Mouse (Mus musculus) adrenal gland, adult 2 months (tissue): ENCODE data around the gene Rftn1. TPM values are rescaled to one million over a fixed set of nuclear protein-coding genes. Genes with fewer than 3 reads are reported as not detected.

ENCODE experiments used
- DNase-seq: peaks from one replicate; pipeline ENCODE4 v3.0.0; 2021
- polyA plus RNA-seq: library from polyadenylated mRNA; depleted of rRNA; stranded (reverse); fragments of >200 nt; gene quantifications from 2 replicates; pipeline ENCODE4 v1.2.3, GENCODE M21; 2012
- total RNA-seq, 2 experiments: library from RNA; stranded (reverse); gene quantifications; 2 replicates each; pipeline ENCODE4 v1.2.3; 2021

Rftn1 gene
- total and polyA plus RNA-seq, 3 experiments, result 9.1 to 26.8 (median 12.0) TPM

DNA sequence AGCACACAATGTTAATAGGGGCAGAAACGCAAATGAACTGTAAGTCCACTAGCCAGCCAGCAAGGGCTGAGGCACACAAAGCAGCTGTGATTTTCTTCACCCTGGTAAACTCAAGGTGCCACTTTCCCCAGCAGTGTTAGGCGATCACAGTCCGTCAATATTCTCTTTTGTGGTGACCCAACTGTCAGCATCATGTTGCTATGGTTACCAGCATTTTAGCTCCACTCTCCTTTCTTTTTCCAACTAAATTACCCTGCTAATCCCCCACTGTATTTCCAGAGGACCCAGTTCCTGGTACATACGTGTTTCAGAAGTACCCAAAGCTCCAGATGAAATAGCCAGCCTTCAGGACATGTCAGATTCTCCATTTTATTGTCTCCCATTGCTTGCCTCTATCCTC, 169.1 kb downstream of the Rftn1 start:
- DNase-seq, result no peak

- DNase-seq, result peak; percentile 56
These were observed 170.1 kb downstream of the Rftn1 start for GRCm38 (mm10) chr17:50020211-50021001.

GRCm38 (mm10) chr17:50019819-50020210, 170.7 kb downstream of the Rftn1 start:
- no peak for DNase-seq

DNA sequence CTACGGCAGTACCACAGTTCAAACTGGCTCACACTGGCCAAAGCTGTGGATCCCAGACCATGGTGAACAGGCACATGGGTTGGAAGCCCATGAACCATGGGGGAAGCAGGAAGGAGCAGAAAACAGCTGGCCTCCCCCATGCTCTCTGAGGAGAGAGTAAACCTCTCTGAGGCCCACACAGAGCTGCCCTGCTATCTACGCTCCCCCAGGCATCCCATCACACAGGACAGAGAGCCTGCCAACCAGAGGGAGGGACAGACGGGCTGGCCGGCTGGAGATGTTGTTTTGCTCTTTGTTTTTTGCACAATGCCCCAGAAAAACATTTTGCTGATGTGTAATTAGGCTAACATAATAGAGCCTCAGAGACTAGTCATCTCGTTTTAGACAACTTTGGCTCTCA, 171.4 kb downstream of the Rftn1 start:
- no peak for DNase-seq

GRCm38 (mm10) chr17:50014708-50015107, 175.8 kb downstream of the Rftn1 start:
- DNase-seq, result no peak

GRCm38 (mm10) chr17:50013848-50014247, 176.6 kb downstream of the Rftn1 start:
- no peak for DNase-seq

DNA sequence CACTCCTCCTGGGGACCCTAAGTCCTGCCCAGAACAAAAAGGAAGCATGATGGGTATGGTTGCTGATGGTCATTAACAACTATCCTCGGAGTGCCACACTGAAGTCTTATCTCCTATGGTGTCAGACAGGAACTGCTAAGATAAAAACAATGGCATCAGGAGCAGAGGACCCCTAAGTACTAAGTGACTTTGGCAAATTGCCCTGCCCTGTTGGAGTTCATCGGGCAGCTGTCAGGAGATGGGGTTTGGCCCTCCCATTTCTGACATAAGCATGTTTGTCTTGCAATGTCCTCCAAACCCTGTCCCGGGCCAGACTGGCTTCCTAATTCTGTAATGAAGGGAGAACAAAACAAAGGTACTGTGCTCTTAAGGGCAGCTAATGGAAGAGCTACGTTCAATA, 180.4 kb downstream of the Rftn1 start:
- DNase-seq, result no peak

DNA sequence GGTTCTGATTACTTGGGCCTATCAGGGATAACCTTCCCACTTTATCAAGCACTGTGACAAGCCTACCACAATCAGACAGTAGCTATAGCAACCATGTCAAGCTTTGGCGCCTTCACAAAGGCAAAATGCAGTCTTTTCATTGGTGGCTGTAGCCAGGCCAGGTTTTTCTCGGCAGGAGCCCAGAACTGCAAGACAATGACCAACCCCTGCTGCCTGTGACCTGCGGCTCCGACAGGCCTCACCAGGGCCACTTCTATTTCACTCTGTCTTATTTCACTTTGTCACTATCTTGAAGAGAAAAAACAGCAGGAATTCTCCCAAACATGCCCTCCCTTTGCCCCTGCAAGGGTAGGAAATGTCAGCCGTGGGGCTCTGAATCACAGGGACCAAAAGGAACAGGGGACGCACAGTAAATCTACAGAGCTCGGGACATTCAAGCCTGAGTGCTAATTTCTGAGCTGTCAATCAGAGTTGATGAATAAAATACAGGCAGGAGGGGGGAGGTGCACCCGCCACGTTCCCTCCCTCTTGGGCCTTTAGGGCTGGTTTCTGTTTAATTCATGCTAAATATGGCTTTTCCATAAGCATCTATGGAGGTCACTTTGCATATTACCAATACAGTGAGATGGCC, 183.6 kb downstream of the Rftn1 start:
- peak; percentile 33 for DNase-seq

GRCm38 (mm10) chr17:50006338-50006720, 184.1 kb downstream of the Rftn1 start:
- DNase-seq, result no peak

- no peak for DNase-seq
These were observed 187.3 kb downstream of the Rftn1 start for GRCm38 (mm10) chr17:50003156-50003555.

DNA sequence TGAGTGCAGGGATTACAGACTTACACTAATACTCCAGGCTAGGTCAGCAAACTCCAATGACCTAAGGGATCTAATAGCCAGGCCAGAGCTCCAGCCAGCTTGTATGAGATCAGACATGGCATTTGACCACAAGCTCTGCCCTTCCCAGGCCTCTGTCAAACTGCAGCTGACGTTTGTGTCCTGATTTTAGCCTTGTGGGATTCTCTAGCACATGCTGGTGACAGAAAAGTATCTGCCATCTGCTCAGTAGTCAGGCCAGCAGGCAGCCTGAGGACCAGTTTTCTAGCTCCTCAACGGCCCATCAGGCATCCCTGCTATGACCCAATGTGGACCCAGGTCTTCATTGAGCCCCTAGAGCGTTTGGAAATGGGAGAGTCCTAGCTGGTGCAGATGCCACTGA, 188.3 kb downstream of the Rftn1 start:
- DNase-seq, result no peak

DNA sequence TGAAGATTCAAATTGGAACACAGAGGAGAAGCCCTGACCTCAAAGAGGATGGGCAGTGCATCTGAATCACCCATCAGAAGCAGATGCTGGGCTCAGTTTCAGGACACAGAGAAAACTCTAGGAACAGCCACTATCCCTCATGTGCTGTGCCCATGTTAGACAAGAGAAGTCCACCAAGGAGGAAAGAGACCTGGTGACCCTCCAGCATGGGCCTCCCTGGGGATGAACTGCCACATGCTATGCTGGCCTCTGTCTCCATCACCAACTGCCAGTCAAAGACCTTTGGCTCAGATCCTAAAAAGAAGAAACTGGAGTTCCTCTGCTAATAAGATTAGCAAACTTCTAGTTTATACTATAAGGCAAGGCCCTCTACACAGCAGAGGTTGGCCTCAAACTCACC, 188.7 kb downstream of the Rftn1 start:
- no peak for DNase-seq

DNA sequence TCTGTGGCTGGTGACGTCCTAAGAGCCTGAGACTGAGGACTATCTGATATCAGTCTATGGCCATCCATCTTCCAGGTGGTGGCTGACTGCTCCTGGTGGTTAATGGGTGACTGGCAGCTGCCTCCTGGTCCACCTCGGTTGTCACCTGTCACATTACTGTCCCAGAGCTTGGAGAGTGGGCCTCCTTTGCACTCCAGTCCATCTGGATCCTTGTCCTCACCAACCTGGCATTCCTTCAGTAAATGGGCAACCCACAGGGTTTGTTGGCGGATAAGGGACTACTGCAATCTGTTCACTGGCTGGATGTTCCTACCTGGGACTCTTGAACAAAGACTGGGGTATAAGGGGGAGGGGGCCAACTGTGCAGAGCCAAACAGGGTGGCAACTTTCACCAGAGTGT, 189.9 kb downstream of the Rftn1 start:
- no peak for DNase-seq

DNA sequence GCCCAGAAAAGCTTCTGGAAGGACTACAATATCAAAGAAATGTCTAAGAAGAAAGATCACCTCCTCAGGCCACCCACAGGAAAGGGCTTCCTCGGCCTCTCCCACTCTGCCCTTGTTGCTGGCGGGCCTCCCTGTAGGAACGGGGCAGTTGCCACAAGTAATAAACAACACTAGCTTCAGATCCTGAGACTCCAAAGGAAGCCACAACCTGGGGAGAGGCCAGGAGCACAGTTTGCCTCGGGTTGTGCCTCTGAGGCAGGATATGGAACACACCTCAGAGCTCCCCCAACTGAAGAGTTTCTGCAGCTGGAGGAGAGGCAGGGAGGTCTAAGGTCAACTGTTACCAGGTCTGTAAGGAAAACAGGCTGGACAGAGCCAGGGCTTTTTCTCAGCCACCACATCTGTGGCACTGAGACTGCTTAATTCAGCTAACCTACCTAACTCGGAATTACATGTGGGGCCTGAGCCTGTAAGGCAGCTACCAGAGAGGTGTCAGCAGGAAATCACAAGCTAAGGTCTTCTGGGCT, 193.8 kb downstream of the Rftn1 start:
- no peak for DNase-seq

DNA sequence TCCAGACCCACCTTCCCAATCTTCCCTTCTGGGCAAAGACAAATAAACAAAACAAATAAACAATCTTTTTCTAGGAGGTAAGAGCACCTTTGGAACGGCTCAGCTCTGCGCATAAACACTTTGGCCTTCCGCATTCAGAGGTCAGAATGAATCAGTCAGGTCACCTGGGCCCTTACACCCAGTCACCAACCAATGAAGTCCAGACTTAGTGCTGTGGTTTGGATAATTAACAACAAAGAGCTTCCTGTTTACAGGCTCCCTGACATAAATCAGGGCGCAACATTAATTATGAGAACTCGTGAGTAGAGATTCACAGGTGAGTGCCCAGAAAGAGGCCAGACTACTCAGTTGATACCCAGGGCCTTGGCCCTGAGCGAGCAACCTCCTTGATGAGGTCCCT, 194.4 kb downstream of the Rftn1 start:
- no peak for DNase-seq

GRCm38 (mm10) chr17:49995226-49995625, 195.2 kb downstream of the Rftn1 start:
- DNase-seq, result peak; percentile 54

DNA sequence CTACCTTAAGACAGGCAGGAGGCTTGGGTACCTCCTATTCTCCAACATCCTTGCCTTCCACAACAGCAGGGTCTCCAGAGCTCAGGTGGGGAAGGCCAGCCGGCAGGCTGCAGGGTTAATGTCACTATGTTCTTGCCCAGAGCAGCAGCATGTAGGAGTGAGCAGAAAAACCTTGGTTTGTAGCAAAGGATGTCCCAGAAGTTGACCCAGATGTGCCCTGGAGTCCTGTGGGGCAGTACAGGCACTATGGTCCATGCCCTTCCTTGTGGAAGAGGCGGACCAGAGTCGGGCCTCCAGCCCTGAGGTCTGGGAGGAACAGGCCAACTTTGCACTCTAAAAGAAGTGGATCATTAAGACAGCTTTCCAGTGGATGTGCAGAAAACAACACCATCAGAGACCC, 196.8 kb downstream of the Rftn1 start:
- DNase-seq, result no peak

DNA sequence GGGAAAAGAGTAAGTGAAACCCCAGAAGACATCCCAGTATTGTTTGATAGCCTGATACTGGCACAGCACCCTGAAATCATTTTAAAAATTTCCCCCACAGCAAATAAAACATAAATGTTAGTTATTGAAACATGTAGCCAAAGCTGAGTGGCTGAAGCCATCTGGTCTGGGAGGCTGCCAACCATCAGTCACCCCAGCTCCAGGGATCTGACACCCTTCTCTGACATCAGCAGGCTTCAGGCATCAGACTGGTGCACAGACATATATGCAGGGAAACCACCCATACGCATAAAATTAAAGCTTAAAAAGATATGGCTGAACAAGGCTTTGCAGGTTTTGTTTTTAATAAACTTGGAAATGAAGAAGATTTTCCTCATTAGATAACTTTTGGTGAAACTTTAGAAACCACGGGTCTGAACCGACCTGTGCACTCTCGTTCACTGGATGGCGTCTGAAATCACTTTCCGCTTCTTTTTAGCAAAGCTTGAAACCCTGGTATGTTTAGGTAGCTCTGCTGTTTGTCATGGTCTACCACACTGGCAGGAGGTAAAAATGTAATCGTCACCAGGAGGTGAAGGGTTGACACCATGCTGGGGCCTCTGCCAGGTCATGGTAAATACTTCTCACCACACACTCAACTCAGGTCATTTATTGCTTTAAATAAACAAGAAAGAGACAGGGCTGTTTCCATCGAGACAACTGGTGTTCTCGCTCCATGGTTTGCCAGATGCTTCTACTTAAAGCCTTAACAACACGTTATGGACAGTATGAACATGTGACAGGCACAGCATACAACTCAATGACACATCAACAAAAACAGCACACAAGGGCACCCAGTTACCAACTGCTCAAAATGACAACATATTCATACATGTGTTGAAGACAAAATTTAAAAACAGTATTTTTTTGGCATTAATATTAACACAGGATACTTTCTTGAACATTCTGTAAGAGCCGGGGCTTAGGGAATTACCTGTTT, 197.6 kb downstream of the Rftn1 start:
- no peak for DNase-seq

DNA sequence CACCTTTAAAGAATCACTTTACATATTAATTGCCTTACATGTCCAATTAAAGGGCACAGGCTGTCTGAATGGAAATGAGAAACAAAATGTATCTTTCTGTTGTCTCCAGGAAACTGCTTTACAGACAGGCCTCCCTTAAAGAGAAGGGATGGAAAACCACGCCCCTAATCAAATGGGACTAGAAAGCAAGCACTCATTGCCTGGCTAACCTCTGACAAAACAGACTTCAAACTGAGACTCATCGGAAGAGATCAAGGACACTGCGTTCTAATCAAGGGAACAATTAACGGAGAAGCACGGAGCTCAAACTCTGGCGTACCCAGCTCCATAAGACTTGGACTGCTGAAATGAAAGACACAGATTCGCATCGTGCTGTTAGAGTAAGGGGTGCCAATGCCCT, 200.9 kb downstream of the Rftn1 start:
- DNase-seq, result no peak

DNA sequence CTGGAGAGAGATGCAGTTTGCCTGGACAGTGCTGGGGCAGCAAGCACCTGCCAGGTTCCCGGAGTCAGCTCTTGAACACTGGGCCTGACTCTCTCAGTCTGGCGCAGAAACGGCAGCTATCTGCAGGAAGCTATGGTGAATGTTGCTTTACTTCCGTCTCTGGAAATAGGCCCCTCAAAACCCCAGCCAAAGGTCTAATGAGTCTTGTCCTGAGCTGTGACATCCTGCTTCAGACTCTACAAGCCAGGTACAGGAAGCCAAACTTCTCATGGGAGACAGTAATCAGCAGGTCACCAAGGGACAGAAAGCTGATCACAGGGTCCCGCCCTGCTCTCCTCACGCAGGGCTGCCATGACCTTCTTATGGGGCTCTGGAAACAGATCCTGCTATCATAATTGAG, 203.4 kb downstream of the Rftn1 start:
- DNase-seq, result no peak

DNA sequence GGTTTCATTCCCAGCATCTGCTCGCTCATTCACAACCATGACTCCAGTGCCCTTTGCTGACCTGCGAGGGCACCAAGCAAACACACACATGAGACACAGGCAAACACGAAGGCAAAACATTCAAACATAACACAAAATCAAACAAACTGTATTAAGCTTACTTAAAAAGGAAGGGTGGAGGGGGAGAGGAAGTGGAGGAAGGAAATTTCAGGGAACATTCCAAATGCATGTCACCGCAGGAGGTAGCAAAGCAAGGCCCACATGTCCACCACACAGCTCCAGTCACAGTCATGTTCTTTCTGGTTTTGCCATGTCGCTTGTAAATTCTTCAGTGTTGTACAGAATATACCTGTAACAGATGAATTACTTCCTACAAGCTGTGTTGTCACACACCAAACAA, 207.0 kb downstream of the Rftn1 start:
- DNase-seq, result no peak

- DNase-seq, result no peak
These were observed 207.7 kb downstream of the Rftn1 start for GRCm38 (mm10) chr17:49982611-49983390.
